Mouse (Mus musculus): Measurements from ENCODE around the gene Pdia2. TPM values are rescaled to one million over a fixed set of nuclear protein-coding genes. Genes with fewer than 3 reads are reported as not detected.
"Not testable (repeated sequence)": the region's sequence is repeated elsewhere in the genome, so short reads cannot be mapped to it uniquely, and the experiment has no call there.

Pdia2 gene
- polyA plus RNA-seq, 1 experiment, result 0.28 TPM

GRCm38 (mm10) chr17:26202737-26203136, 3.9 kb upstream of the Pdia2 start, which contains the start of gene Rgs11:
Gene Rgs11, plus strand, starts transcription at chr17:26202951.
- peak in 1 of 2 experiments; percentile 56 for DNase-seq (ENCODE audit: extremely low spot score in 1 of 2, low spot score in 1 of 2)

- no peak for DNase-seq (ENCODE audit: extremely low spot score in 1 of 2, low spot score in 1 of 2)
These were observed 3.1 kb upstream of the Pdia2 start for GRCm38 (mm10) chr17:26201998-26202397.

GRCm38 (mm10) chr17:26200831-26201705, 2.2 kb upstream of the Pdia2 start:
- DNase-seq (ENCODE audit: extremely low spot score in 1 of 2, low spot score in 1 of 2), result no peak

GRCm38 (mm10) chr17:26192481-26193190, 6.3 kb downstream of the Pdia2 start:
- no peak for DNase-seq (ENCODE audit: extremely low spot score in 1 of 2, low spot score in 1 of 2)

GRCm38 (mm10) chr17:26191486-26191885, 7.4 kb downstream of the Pdia2 start:
- not testable (repeated sequence) for DNase-seq (ENCODE audit: extremely low spot score in 1 of 2, low spot score in 1 of 2)

- DNase-seq (ENCODE audit: extremely low spot score in 1 of 2, low spot score in 1 of 2), result no peak
These were observed 10.6 kb downstream of the Pdia2 start for GRCm38 (mm10) chr17:26188091-26188805.

- no peak for DNase-seq (ENCODE audit: extremely low spot score in 1 of 2, low spot score in 1 of 2)
These were observed 11.3 kb downstream of the Pdia2 start for GRCm38 (mm10) chr17:26187592-26187991.

- DNase-seq (ENCODE audit: extremely low spot score in 1 of 2, low spot score in 1 of 2), result no peak
These were observed 17.7 kb downstream of the Pdia2 start for GRCm38 (mm10) chr17:26181179-26181578.

- no peak for DNase-seq (ENCODE audit: extremely low spot score in 1 of 2, low spot score in 1 of 2)
These were observed 20.3 kb downstream of the Pdia2 start for GRCm38 (mm10) chr17:26178611-26179010.

GRCm38 (mm10) chr17:26175248-26175647, 23.6 kb downstream of the Pdia2 start:
- DNase-seq (ENCODE audit: extremely low spot score in 1 of 2, low spot score in 1 of 2), result not testable (repeated sequence)

- no peak for DNase-seq (ENCODE audit: extremely low spot score in 1 of 2, low spot score in 1 of 2)
These were observed 30.8 kb downstream of the Pdia2 start for GRCm38 (mm10) chr17:26168039-26168438.

- DNase-seq (ENCODE audit: extremely low spot score in 1 of 2, low spot score in 1 of 2), result no peak
These were observed 36.2 kb downstream of the Pdia2 start for GRCm38 (mm10) chr17:26162736-26163135.

- no peak for DNase-seq (ENCODE audit: extremely low spot score in 1 of 2, low spot score in 1 of 2)
These were observed 46.8 kb downstream of the Pdia2 start for GRCm38 (mm10) chr17:26151886-26152630.

GRCm38 (mm10) chr17:26149056-26149455, 49.8 kb downstream of the Pdia2 start:
- no peak for DNase-seq (ENCODE audit: extremely low spot score in 1 of 2, low spot score in 1 of 2)

Other genes with a start within 250 kb of the Pdia2 start
- gene A930017K11Rik, start 246.5 kb downstream of the Pdia2 start, polyA plus RNA-seq (2012; rRNA removed), result 0.40 and 0.54 TPM in 2 replicates
- gene Capn15, start 213.3 kb downstream of the Pdia2 start, polyA plus RNA-seq (2012; rRNA removed), result 48.5 and 52.9 TPM in 2 replicates
- 98.1 and 98.7 TPM in 2 replicates for gene Rab11fip3, start 129.5 kb downstream of the Pdia2 start, polyA plus RNA-seq (2012; rRNA removed)
- 39.6 and 41.5 TPM in 2 replicates for gene Decr2, start 108.8 kb downstream of the Pdia2 start, polyA plus RNA-seq (2012; rRNA removed)
- 9.2 and 10.1 TPM in 2 replicates for gene Nme4, start 103.5 kb downstream of the Pdia2 start, polyA plus RNA-seq (2012; rRNA removed)
- gene Tmem8, start 85.8 kb downstream of the Pdia2 start, polyA plus RNA-seq (2012; rRNA removed), result 29.7 and 31.4 TPM in 2 replicates
- gene Mrpl28, start 75.6 kb downstream of the Pdia2 start, polyA plus RNA-seq (2012; rRNA removed), result 88.4 and 95.4 TPM in 2 replicates
- 16.9 and 20.5 TPM in 2 replicates for gene Axin1, start 60.4 kb downstream of the Pdia2 start, polyA plus RNA-seq (2012; rRNA removed)
- 87.1 and 90.1 TPM in 2 replicates for gene Rgs11, start 3.9 kb upstream of the Pdia2 start, polyA plus RNA-seq (2012; rRNA removed)
- gene Arhgdig, start 8.7 kb upstream of the Pdia2 start, polyA plus RNA-seq (2012; rRNA removed), result 132 and 140 TPM in 2 replicates
- 20.2 and 21.4 TPM in 2 replicates for gene Fam234a, start 45.2 kb upstream of the Pdia2 start, polyA plus RNA-seq (2012; rRNA removed)
- gene Luc7l, start 53.8 kb upstream of the Pdia2 start, polyA plus RNA-seq (2012; rRNA removed), result 72.2 and 81.6 TPM in 2 replicates
- 60.4 and 66.5 TPM in 2 replicates for gene Neurl1b, start 215.7 kb upstream of the Pdia2 start, polyA plus RNA-seq (2012; rRNA removed)